Mouse (Mus musculus) lung, postnatal 0 days (tissue): ENCODE data around the gene Nckap5. TPM values are rescaled to one million over a fixed set of nuclear protein-coding genes. Genes with fewer than 3 reads are reported as not detected.

Experiments used
- ATAC-seq: fragments of 200-750 bp; cut with Nextera tagmentation; 2 replicates; pipeline ENCODE4 v1.8.0; 2017; ENCODE audit warnings: moderate library complexity
- DNase-seq: peaks from one replicate; pipeline ENCODE4 v3.0.0-alpha.2; 2016; ENCODE audit warnings: low spot score
- H3K27ac ChIP-seq: fragments of 300-500 bp; sonication (generic); 2 replicates; pipeline ENCODE4 v1.5.1; 2014; ENCODE audit warnings: antibody characterized with exemption, mild to moderate bottlenecking, low read length, mixed read lengths
- H3K27me3 ChIP-seq: fragments of 300-500 bp; sonication (generic); replicated peaks from 2 replicates; pipeline ENCODE4 v1.6.1; 2014; ENCODE audit warnings: low read length, mixed read lengths; ENCODE audit not compliant: insufficient read depth
- H3K36me3 ChIP-seq: fragments of 300-500 bp; sonication (generic); 2 replicates; pipeline ENCODE4 v1.6.1; 2014; ENCODE audit warnings: low read length, mixed read lengths; ENCODE audit not compliant: insufficient read depth
- H3K4me1 ChIP-seq: fragments of 300-500 bp; sonication (generic); 2 replicates; pipeline ENCODE4 v1.6.1; 2014; ENCODE audit warnings: antibody characterized with exemption, low read depth, low read length, mixed read lengths; ENCODE audit not compliant: insufficient read depth
- H3K4me2 ChIP-seq: fragments of 300-500 bp; sonication (generic); replicated peaks from 2 replicates; pipeline ENCODE4 v1.6.1; 2014; ENCODE audit warnings: low read depth, mild to moderate bottlenecking, low read length, moderate library complexity, mixed read lengths
- H3K4me3 ChIP-seq: fragments of 300-500 bp; sonication (generic); 2 replicates; pipeline ENCODE4 v1.5.1; 2014; ENCODE audit warnings: low read depth, low read length
- H3K9ac ChIP-seq: fragments of 300-500 bp; sonication (generic); replicated peaks from 2 replicates; pipeline ENCODE4 v1.6.1; 2014; ENCODE audit warnings: low read depth, mild to moderate bottlenecking
- H3K9me3 ChIP-seq: fragments of 300-500 bp; sonication (generic); 2 replicates; pipeline ENCODE4 v1.6.1; 2016; ENCODE audit warnings: low read length, mixed read lengths
- CTCF ChIP-seq: IDR thresholded peaks from 2 replicates; pipeline ENCODE4 v1.5.1; 2016; ENCODE audit warnings: antibody characterized with exemption, mild to moderate bottlenecking
- EP300 ChIP-seq: IDR thresholded peaks from 2 replicates; pipeline ENCODE4 v1.6.1; 2016; ENCODE audit warnings: antibody characterized with exemption, mild to moderate bottlenecking, control low read depth
- WGBS: fragments of 180-500 bp; shearing (Covaris S2); extraction: QIAGEN DNeasy Blood & Tissue Kit; methylation state at CpG from one replicate; pipeline ENCODE4 v1.1.7; 2014; 5-methylcytosine and 5-hydroxymethylcytosine counted together
- polyA plus RNA-seq: library from polyadenylated mRNA; unstranded; fragments of >200 nt; fragmentation: Nextera tagmentation; extraction: Ambion mirVana; gene quantifications from 2 replicates; pipeline ENCODE4 v1.2.1, GENCODE M21; 2015

The Nckap5 gene
- polyA plus RNA-seq, 1 experiment from 2014 or later, result 26.0 TPM

GRCm38 (mm10) chr1:126752247-126753037 is 78.2 kb downstream of the Nckap5 start:
- H3K4me3 ChIP-seq, result no peak overlapping the region
- peaks cover 4% of the 10 kb centered on the region; the same call in 1 of the 2 replicates for H3K4me1 ChIP-seq
- peak; percentile 46 for DNase-seq
- WGBS, result 38% methylated on average over 13 of the region's 13 CpGs
- no peaks in the 10 kb centered on the region for H3K36me3 ChIP-seq
- ATAC-seq, result peak; percentile 62
- H3K27me3 ChIP-seq, result no peaks in the 10 kb centered on the region
- no peak overlapping the region for H3K27ac ChIP-seq
- no peak overlapping the region for H3K4me2 ChIP-seq
- H3K9me3 ChIP-seq, result no peaks in the 10 kb centered on the region
- no peak overlapping the region for H3K9ac ChIP-seq
- TF ChIP-seq CTCF, result no peak
- peak; percentile 57; the same call in 1 of the 2 replicates for TF ChIP-seq EP300

GRCm38 (mm10) chr1:126751137-126751536 is 79.5 kb downstream of the Nckap5 start:
- Histone ChIP-seq H3K27me3 (no peaks in the 10 kb centered on the region), H3K4me2 (no peak overlapping the region), H3K36me3 (no peaks in the 10 kb centered on the region), H3K9me3 (no peaks in the 10 kb centered on the region), H3K4me3 (no peak overlapping the region), H3K27ac (no peak overlapping the region), H3K4me1 (peaks cover 4% of the 10 kb centered on the region; the same call in 1 of the 2 replicates), H3K9ac (no peak overlapping the region)
- ATAC-seq (no peak), DNase-seq (no peak)
- TF ChIP-seq EP300 (no peak), CTCF (no peak)
- 97% methylated on average over 6 of the region's 6 CpGs for WGBS

- Histone ChIP-seq H3K27ac (no peak overlapping the region), H3K4me2 (no peak overlapping the region), H3K4me1 (peaks cover 4% of the 10 kb centered on the region; the same call in 1 of the 2 replicates), H3K27me3 (no peaks in the 10 kb centered on the region), H3K4me3 (no peak overlapping the region), H3K9ac (no peak overlapping the region), H3K36me3 (no peaks in the 10 kb centered on the region), H3K9me3 (no peaks in the 10 kb centered on the region)
- DNase-seq (no peak), ATAC-seq (no peak)
- 88% methylated on average over 3 of the region's 3 CpGs for WGBS
- TF ChIP-seq EP300 (no peak), CTCF (no peak)
Observed at GRCm38 (mm10) chr1:126750156-126750555, 80.4 kb downstream of the Nckap5 start.

GRCm38 (mm10) chr1:126747914-126748313 is 82.7 kb downstream of the Nckap5 start:
- H3K27me3 ChIP-seq, result no peaks in the 10 kb centered on the region
- H3K36me3 ChIP-seq, result no peaks in the 10 kb centered on the region
- no peak overlapping the region for H3K4me2 ChIP-seq
- WGBS, result 54% methylated on average over 4 of the region's 4 CpGs
- no peak for ATAC-seq
- peaks cover 4% of the 10 kb centered on the region; the same call in 1 of the 2 replicates for H3K4me1 ChIP-seq
- H3K9me3 ChIP-seq, result no peaks in the 10 kb centered on the region
- no peak overlapping the region for H3K27ac ChIP-seq
- DNase-seq, result no peak
- TF ChIP-seq CTCF, result no peak
- TF ChIP-seq EP300, result no peak
- no peak overlapping the region for H3K4me3 ChIP-seq
- no peak overlapping the region for H3K9ac ChIP-seq

- H3K9me3 ChIP-seq, result no peaks in the 10 kb centered on the region
- WGBS, result 46% methylated on average over 4 of the region's 4 CpGs
- ATAC-seq, result no peak
Observed at GRCm38 (mm10) chr1:126745482-126746136, 85.0 kb downstream of the Nckap5 start.

GRCm38 (mm10) chr1:126744631-126745305 is 85.8 kb downstream of the Nckap5 start:
- Histone ChIP-seq H3K9me3 (no peaks in the 10 kb centered on the region), H3K9ac (no peak overlapping the region), H3K4me2 (no peak overlapping the region), H3K27me3 (no peaks in the 10 kb centered on the region), H3K36me3 (no peaks in the 10 kb centered on the region), H3K27ac (no peak overlapping the region), H3K4me1 (no peaks in the 10 kb centered on the region), H3K4me3 (no peak overlapping the region)
- ATAC-seq, result no peak
- DNase-seq, result no peak
- TF ChIP-seq EP300 (no peak), CTCF (no peak)
- WGBS, result 71% methylated on average over 14 of the region's 14 CpGs

More at GRCm38 (mm10) chr1:126745482-126746136, 85.0 kb downstream of the Nckap5 start:
- DNase-seq, result no peak
- H3K27ac ChIP-seq, result no peak overlapping the region
- H3K36me3 ChIP-seq, result no peaks in the 10 kb centered on the region
- H3K9ac ChIP-seq, result no peak overlapping the region
- no peak overlapping the region for H3K4me2 ChIP-seq
- H3K27me3 ChIP-seq, result no peaks in the 10 kb centered on the region
- H3K4me1 ChIP-seq, result no peaks in the 10 kb centered on the region
- TF ChIP-seq CTCF, result no peak
- no peak for TF ChIP-seq EP300
- no peak overlapping the region for H3K4me3 ChIP-seq
